Mouse (Mus musculus) kidney, postnatal 14 days (tissue): Measurements from ENCODE around the gene Dhx16.
"Not testable (repeated sequence)": the region's sequence is repeated elsewhere in the genome, so short reads cannot be mapped to it uniquely, and the experiment has no call there.

Experiments
- DNase-seq: peaks from one replicate; pipeline ENCODE4 v3.0.0; 2022; ENCODE audit warnings: mixed read lengths

The Dhx16 gene

GRCm38 (mm10) chr17:35922566-35922965 is 42.9 kb downstream of the Dhx16 start:
- DNase-seq: peak; percentile 29

- DNase-seq: no peak
These were observed 43.7 kb downstream of the Dhx16 start for GRCm38 (mm10) chr17:35923281-35923680.

- DNase-seq: no peak
These were observed 47.9 kb downstream of the Dhx16 start for GRCm38 (mm10) chr17:35927471-35927870.

- DNase-seq: no peak
These were observed 49.9 kb downstream of the Dhx16 start for GRCm38 (mm10) chr17:35929534-35929933.

- no peak for DNase-seq
These were observed 51.0 kb downstream of the Dhx16 start for GRCm38 (mm10) chr17:35930627-35931026.

- no peak for DNase-seq
These were observed 53.0 kb downstream of the Dhx16 start for GRCm38 (mm10) chr17:35932608-35933007.

- not testable (repeated sequence) for DNase-seq
These were observed 56.1 kb downstream of the Dhx16 start for GRCm38 (mm10) chr17:35935763-35936162.

- peak; percentile 69 for DNase-seq
These were observed 58.2 kb downstream of the Dhx16 start for GRCm38 (mm10) chr17:35937700-35938348.

GRCm38 (mm10) chr17:35939108-35939507 is 59.5 kb downstream of the Dhx16 start:
- DNase-seq: no peak

GRCm38 (mm10) chr17:35939941-35940340 is 60.3 kb downstream of the Dhx16 start:
- DNase-seq: no peak
